Mouse (Mus musculus) activated CD4-positive, CD25-positive, alpha-beta regulatory T cell, adult 4 months (primary cell): Measurements from ENCODE around the gene Azin2. TPM values are rescaled to one million over a fixed set of nuclear protein-coding genes. Genes with fewer than 3 reads are reported as not detected.
A peak's percentile ranks its signal among the peaks of the same experiment; 100 is the strongest.

Experiments
- ATAC-seq: one replicate; pipeline ENCODE4 v1.8.0; 2017
- polyA plus RNA-seq, 2 experiments: library from polyadenylated mRNA; unstranded; fragments of 100-300 nt; shearing (Covaris generic); gene quantifications; one replicate each; pipeline ENCODE4 v1.2.1; 2017

Gene Azin2
- polyA plus RNA-seq, 2 experiments from 2014 or later: 0.34 TPM; not detected in 1

GRCm38 (mm10) chr4:128894112-128894511 is 68.1 kb downstream of the Azin2 start:
- no peak for ATAC-seq

GRCm38 (mm10) chr4:128892188-128892587 is 70.1 kb downstream of the Azin2 start:
- no peak for ATAC-seq

GRCm38 (mm10) chr4:128891746-128892145 is 70.5 kb downstream of the Azin2 start:
- no peak for ATAC-seq

GRCm38 (mm10) chr4:128891157-128891556 is 71.1 kb downstream of the Azin2 start:
- ATAC-seq: no peak

GRCm38 (mm10) chr4:128889752-128890630 is 72.3 kb downstream of the Azin2 start:
- no peak for ATAC-seq

- ATAC-seq: no peak
Observed at GRCm38 (mm10) chr4:128888436-128888990, 73.7 kb downstream of the Azin2 start.

- no peak for ATAC-seq
Observed at GRCm38 (mm10) chr4:128887641-128888091, 74.6 kb downstream of the Azin2 start.

- no peak for ATAC-seq
Observed at GRCm38 (mm10) chr4:128887026-128887425, 75.2 kb downstream of the Azin2 start.

GRCm38 (mm10) chr4:128886571-128886970 is 75.7 kb downstream of the Azin2 start:
- no peak for ATAC-seq

- no peak for ATAC-seq
Observed at GRCm38 (mm10) chr4:128885540-128885939, 76.7 kb downstream of the Azin2 start.

GRCm38 (mm10) chr4:128884711-128885095 is 77.5 kb downstream of the Azin2 start:
- ATAC-seq: no peak

- ATAC-seq: peak; percentile 50
Observed at GRCm38 (mm10) chr4:128883801-128884710, 78.2 kb downstream of the Azin2 start.

- ATAC-seq: peak; percentile 67
Observed at GRCm38 (mm10) chr4:128883379-128883781, 78.9 kb downstream of the Azin2 start, which contains the start of gene Trim62. Gene Trim62, plus strand, starts transcription at chr4:128883580.

Other genes with a start within 250 kb of the Azin2 start
- not detected for gene A3galt2, start 207.1 kb downstream of the Azin2 start, polyA plus RNA-seq
- 10 to 100 TPM in 1 of 2 experiments, 1 to 10 TPM in 1; 6.9 to 13.2 TPM for gene Zfp362, start 156.4 kb downstream of the Azin2 start, polyA plus RNA-seq
- gene Trim62, start 78.9 kb downstream of the Azin2 start, polyA plus RNA-seq: 1 to 10 TPM in 1 of 2 experiments, under 1 TPM in 1; 0.96 to 1.6 TPM
- gene Ak2, start 29.5 kb upstream of the Azin2 start, polyA plus RNA-seq: 100 to 1,000 TPM in 1 of 2 experiments, 10 to 100 TPM in 1; 62.4 to 108 TPM
- gene Rnf19b, start 95.8 kb upstream of the Azin2 start, polyA plus RNA-seq: 10 to 100 TPM; 18.9 TPM
- not detected for gene Tmem54, start 143.1 kb upstream of the Azin2 start, polyA plus RNA-seq
- not detected for gene Hpca, start 159.6 kb upstream of the Azin2 start, polyA plus RNA-seq
- gene Fndc5, start 174.6 kb upstream of the Azin2 start, polyA plus RNA-seq: under 1 TPM; 0.28 to 0.56 TPM
- 10 to 100 TPM; 24.4 to 26.3 TPM for gene S100pbp, start 227.3 kb upstream of the Azin2 start, polyA plus RNA-seq
- gene Yars, start 227.3 kb upstream of the Azin2 start, polyA plus RNA-seq: 10 to 100 TPM; 26.3 to 28.5 TPM